8 mouse cellular contexts compared by ENCODE assay signal in the genomic region with DNA sequence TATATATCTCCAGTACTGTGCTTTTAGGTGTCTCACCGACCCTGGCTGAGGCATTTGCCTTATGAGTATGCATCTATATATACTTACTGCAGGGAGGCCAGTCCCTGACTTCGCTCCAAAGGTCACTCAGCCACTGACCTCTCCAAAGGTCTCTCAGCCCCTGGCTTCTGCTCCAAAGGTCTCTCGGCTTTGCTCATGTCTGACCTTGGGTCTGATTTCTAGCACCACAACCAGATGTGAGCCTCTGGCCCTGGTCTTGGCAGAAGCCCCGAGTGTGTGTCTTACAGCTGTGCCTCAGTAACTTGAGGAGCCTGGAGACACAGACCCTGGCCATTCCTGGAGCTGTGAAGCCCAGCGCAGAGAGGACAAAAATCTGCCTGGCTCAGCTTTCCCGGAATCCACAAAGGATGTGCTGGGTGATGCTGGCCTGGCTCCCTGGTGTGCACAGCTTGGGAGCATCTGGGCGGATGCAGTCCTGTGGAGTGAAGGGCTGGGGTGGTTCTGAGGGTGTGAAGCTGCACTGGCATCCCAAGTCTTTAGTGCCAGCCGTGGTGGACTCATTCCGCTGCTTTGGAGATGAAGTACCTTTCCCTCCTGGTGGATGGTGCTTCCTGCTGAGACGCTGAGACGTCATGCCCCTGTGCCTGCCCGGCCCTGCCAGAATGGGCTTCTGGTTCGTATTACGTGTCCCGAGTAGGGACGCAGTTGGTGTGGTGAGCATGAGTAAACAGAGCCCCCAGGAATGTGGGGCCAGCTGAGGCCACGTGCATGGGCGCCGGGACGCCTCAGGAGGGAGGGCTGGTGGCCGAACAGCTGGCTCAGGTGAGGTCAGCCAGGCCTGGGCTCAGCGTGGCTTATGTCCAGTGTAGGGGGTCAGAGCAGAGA. TPM values are rescaled to one million over a fixed set of nuclear protein-coding genes. Genes with fewer than 3 reads are reported as not detected.
DNase-seq lines count a peak whose midpoint lies in the region; ATAC-seq lines count a peak whose summit lies in the region.

No protein-coding gene starts in this region.

- no peaks in the 10 kb centered on the region for H3K36me3 ChIP-seq in heart, embryonic 12.5 days
- H3K36me3 ChIP-seq in neural tube, embryonic 11.5 days (ENCODE audit: control insufficient read depth, insufficient read depth, low read length), result no peaks in the 10 kb centered on the region
- H3K36me3 ChIP-seq in neural tube, embryonic 15.5 days, result no peaks in the 10 kb centered on the region
- no peaks in the 10 kb centered on the region for H3K36me3 ChIP-seq in limb, embryonic 11.5 days (ENCODE audit: control insufficient read depth, insufficient read depth, low read length)

- H3K4me2 ChIP-seq in heart, embryonic 12.5 days, result peak overlapping the region; percentile 59; the same call in 1 of the 2 replicates
- 0 out of 2 replicates have a peak overlapping the region, but pooled peaks have one; percentile 49 for H3K4me2 ChIP-seq in neural tube, embryonic 11.5 days (ENCODE audit: low read depth)
- no peak overlapping the region for H3K4me2 ChIP-seq in neural tube, embryonic 15.5 days
- H3K4me2 ChIP-seq in limb, embryonic 11.5 days (ENCODE audit: low read depth, severe bottlenecking), result no peak overlapping the region

- H3K27ac ChIP-seq in heart, embryonic 12.5 days (ENCODE audit: poor library complexity, severe bottlenecking), result no peak overlapping the region
- H3K27ac ChIP-seq in neural tube, embryonic 11.5 days (ENCODE audit: low read depth, low read length), result no peak overlapping the region
- H3K27ac ChIP-seq in neural tube, embryonic 15.5 days (replicated peaks), result no peak overlapping the region
- peak overlapping the region; percentile 55; the same call in 1 of the 2 replicates for H3K27ac ChIP-seq in limb, embryonic 11.5 days (replicated peaks; ENCODE audit: low read depth, low read length)

- no peak for DNase-seq in heart, postnatal 25 days (ENCODE audit: low spot score)
- no peak for DNase-seq in neural tube, embryonic 11.5 days (ENCODE audit: low spot score)
- peak; percentile 56 for DNase-seq in limb, embryonic 11.5 days (ENCODE audit: low spot score)
- DNase-seq in yolk sac, embryonic 10.5 days (ENCODE audit: low spot score), result peak; percentile 52
- no peak for DNase-seq in urinary bladder, postnatal 4 days (ENCODE audit: low spot score in 2 of 2)
- DNase-seq in spleen, adult 18-20 months, result no peak

- 49% methylated on average over 22 of the region's 22 CpGs for WGBS in heart, embryonic 12.5 days
- 29% methylated on average over 22 of the region's 22 CpGs for WGBS in neural tube, embryonic 11.5 days
- WGBS in neural tube, embryonic 15.5 days, result 41% methylated on average over 22 of the region's 22 CpGs
- 19% methylated on average over 22 of the region's 22 CpGs for WGBS in limb, embryonic 11.5 days

- H3K4me1 ChIP-seq in heart, embryonic 12.5 days (replicated peaks), result peaks cover 9% of the 10 kb centered on the region; the same call in 1 of the 2 replicates
- H3K4me1 ChIP-seq in neural tube, embryonic 11.5 days (ENCODE audit: control insufficient read depth, insufficient read depth, low read length), result peaks cover 10% of the 10 kb centered on the region
- peaks cover 33% of the 10 kb centered on the region for H3K4me1 ChIP-seq in neural tube, embryonic 15.5 days
- H3K4me1 ChIP-seq in limb, embryonic 11.5 days (ENCODE audit: control insufficient read depth, insufficient read depth, low read length), result peaks cover 36% of the 10 kb centered on the region

- intact Hi-C loops in heart, postnatal 25 days (cut with DNase I), result loop anchor here (2.0 to 5.0 kb wide), 2 partner anchors 29 to 40 kb away; no protein-coding TSS in a partner anchor

- no peak overlapping the region for H3K9ac ChIP-seq in heart, embryonic 12.5 days
- no peak overlapping the region for H3K9ac ChIP-seq in neural tube, embryonic 11.5 days (ENCODE audit: low read length)
- H3K9ac ChIP-seq in neural tube, embryonic 15.5 days (replicated peaks), result no peak overlapping the region
- H3K9ac ChIP-seq in limb, embryonic 11.5 days (ENCODE audit: low read length), result no peak overlapping the region; the same call in 1 of the 2 replicates

- peaks cover 7% of the 10 kb centered on the region; the same call in 1 of the 2 replicates for H3K27me3 ChIP-seq in heart, embryonic 12.5 days (replicated peaks)
- no peaks in the 10 kb centered on the region for H3K27me3 ChIP-seq in neural tube, embryonic 11.5 days (ENCODE audit: control insufficient read depth, insufficient read depth, low read length)
- H3K27me3 ChIP-seq in neural tube, embryonic 15.5 days (replicated peaks), result no peaks in the 10 kb centered on the region
- no peaks in the 10 kb centered on the region for H3K27me3 ChIP-seq in limb, embryonic 11.5 days (ENCODE audit: control insufficient read depth, insufficient read depth, low read length)

- H3K4me3 ChIP-seq in heart, embryonic 12.5 days, result no peak overlapping the region
- H3K4me3 ChIP-seq in neural tube, embryonic 11.5 days (ENCODE audit: low read depth, low read length), result no peak overlapping the region
- H3K4me3 ChIP-seq in neural tube, embryonic 15.5 days (replicated peaks), result no peak overlapping the region
- H3K4me3 ChIP-seq in limb, embryonic 11.5 days (ENCODE audit: low read depth, low read length), result no peak overlapping the region

- H3K9me3 ChIP-seq in heart, embryonic 12.5 days (replicated peaks), result no peaks in the 10 kb centered on the region
- no peaks in the 10 kb centered on the region for H3K9me3 ChIP-seq in neural tube, embryonic 11.5 days (ENCODE audit: control insufficient read depth, low read length)
- H3K9me3 ChIP-seq in neural tube, embryonic 15.5 days (replicated peaks), result no peaks in the 10 kb centered on the region
- H3K9me3 ChIP-seq in limb, embryonic 11.5 days (ENCODE audit: control insufficient read depth, low read length), result no peaks in the 10 kb centered on the region

- ATAC-seq in heart, embryonic 12.5 days (ENCODE audit: insufficient number of reproducible peaks, low FRiP score), result no peak
- ATAC-seq in neural tube, embryonic 11.5 days (ENCODE audit: insufficient read depth, low FRiP score, low TSS enrichment), result no peak
- no peak for ATAC-seq in neural tube, embryonic 15.5 days (ENCODE audit: low FRiP score)
- peak; percentile 42 for ATAC-seq in limb, embryonic 11.5 days (ENCODE audit: insufficient number of reproducible peaks, low FRiP score, low TSS enrichment, low read depth)

RNA-seq across cellular contexts. Expression of a gene that starts 54.0 kb away (rescaled TPM):
- polyA plus RNA-seq in heart, embryonic 12.5 days (2016; fragmentation: Nextera tagmentation; extraction: Ambion mirVana), result 1.8 and 1.9 TPM in 2 replicates
- total RNA-seq in heart, postnatal 25 days (2021), result under 1 TPM; 0.36 to 0.62 TPM
- polyA plus RNA-seq in neural tube, embryonic 11.5 days (2014; fragmentation: Nextera tagmentation; extraction: Ambion mirVana), result 2.0 and 3.3 TPM in 2 replicates
- polyA plus RNA-seq in neural tube, embryonic 15.5 days (2015; fragmentation: Nextera tagmentation; extraction: Ambion mirVana), result 0.91 and 9.6 TPM in 2 replicates
- polyA plus RNA-seq in limb, embryonic 11.5 days (2014; fragmentation: Nextera tagmentation; extraction: Ambion mirVana), result 4.1 and 4.2 TPM in 2 replicates

Comparison
In these comparisons a context has a peak if more than half of its experiments do, and no peak if none do; other contexts are left out.
1. H3K4me2 ChIP-seq: peak in heart, embryonic 12.5 days (single experiment) and neural tube, embryonic 11.5 days (single experiment); none in neural tube, embryonic 15.5 days (single experiment) and limb, embryonic 11.5 days (single experiment).
2. DNase-seq: peak in limb, embryonic 11.5 days (single experiment) and yolk sac, embryonic 10.5 days (single experiment); none in heart, postnatal 25 days (single experiment), neural tube, embryonic 11.5 days (single experiment), urinary bladder, postnatal 4 days (0 of 2) and spleen, adult 18-20 months (0 of 2).